Mouse (Mus musculus): Measurements from ENCODE around the gene Bicdl1.

DNA sequence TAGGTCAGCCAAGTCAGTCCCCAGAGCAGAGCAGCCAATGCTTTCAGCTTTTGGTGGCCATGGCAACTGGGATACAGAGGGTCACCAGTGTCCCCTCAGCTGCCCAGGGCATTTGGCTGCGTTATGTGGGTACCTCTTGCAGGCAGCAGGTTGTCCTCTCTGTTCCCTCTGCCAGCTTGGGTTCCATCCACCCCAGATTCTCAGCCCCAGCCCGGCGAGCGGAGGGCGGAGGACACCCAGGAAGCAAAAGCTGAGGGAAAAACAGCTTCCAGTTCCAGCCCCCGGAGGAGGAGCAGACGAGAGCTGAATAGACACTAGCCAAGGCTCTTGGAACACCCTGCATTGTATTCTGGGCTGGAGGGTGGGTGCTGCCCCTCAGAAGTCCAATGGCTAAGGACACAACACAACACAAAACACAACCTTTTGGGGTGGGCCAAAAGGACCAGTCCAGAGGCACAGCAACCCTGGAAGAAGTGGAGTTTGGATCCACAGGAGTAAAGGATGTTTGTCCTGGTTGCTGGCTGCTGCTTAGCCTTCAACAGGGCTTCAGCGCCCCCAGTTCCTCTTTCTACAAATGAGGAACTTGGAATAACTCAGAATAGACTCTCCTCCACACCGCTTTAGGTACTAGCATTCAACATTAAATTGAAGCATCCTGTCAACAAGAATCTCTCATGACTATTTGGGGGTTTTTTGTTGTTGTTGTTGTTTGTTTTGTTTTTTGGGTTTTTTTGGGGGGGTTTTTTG is 107.6 kb downstream of the Bicdl1 start:
- TF ChIP-seq CTCF (IDR thresholded peaks at IDR 0.05; ENCODE audit: low read depth) (no peak), EP300 (IDR thresholded peaks at IDR 0.05; ENCODE audit: low read depth) (no peak)

All from liver, embryonic 14.5 days (tissue).